Mouse (Mus musculus) B cell, adult 62 days (primary cell): ENCODE measurements around the gene Cd9. TPM values are rescaled to one million over a fixed set of nuclear protein-coding genes. Genes with fewer than 3 reads are reported as not detected.

Experiments
- total RNA-seq: library from RNA; stranded (reverse); gene quantifications from 4 replicates; pipeline ENCODE4 v1.2.4, GENCODE M21; 2023

Cd9 gene
- total RNA-seq: 17.4 to 25.6 TPM (median 22.9 TPM) in 4 replicates

DNA sequence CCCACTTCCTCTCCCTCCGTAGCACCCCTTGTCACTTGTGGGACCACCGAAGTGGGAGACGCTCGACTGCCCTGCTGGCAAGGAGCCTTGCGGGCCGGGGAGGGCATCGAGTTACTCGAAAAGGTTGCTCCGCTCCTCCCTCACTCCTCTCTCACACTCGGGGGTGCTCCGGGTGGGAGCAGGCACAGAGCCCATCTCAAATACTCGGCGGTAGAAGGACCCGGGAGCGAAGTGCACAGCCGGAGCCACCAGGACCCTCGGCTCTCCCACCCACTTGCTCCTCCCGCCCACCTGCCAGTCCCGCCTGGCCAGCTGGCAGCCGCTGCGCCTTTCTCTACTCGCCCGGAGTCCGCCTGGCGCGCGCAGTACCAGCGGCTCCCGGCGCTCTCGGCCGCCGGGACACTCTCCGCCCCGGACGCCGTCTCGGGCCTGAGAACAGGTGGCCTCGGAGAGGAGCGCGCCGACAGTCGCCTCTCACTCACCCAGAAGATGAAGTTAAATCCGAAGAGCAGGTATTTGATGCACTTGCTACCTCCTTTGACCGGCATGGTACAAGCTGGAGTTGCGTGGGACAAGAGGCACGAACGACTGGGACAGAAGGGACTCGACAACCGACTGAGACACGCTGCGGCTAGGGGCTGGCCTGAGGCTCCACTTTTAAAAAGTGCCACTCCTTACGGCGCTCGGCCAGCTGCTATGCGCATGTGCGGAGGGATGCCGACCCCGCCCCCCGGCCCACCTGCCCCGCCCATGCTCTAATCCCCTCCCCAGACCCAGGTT, at the start of gene Cd9:
Gene Cd9, minus strand, starts transcription at position 700 of the 780 bp plus-strand sequence.

Other genes starting within 250 kb of the Cd9 start
- gene Tuba3a, start 208.7 kb downstream of the Cd9 start, total RNA-seq: not detected in 4 replicates
- 0.54 to 1.5 TPM (median 1.0 TPM) in 3 of 4 replicates, not detected in the other for gene Ltbr, start 180.9 kb downstream of the Cd9 start, total RNA-seq
- not detected in 4 replicates for gene Scnn1a, start 174.1 kb downstream of the Cd9 start, total RNA-seq
- 1.1 to 2.5 TPM (median 1.4 TPM) in 4 replicates for gene Tnfrsf1a, start 145.4 kb downstream of the Cd9 start, total RNA-seq
- gene Plekhg6, start 114.0 kb downstream of the Cd9 start, total RNA-seq: not detected in 4 replicates
- 0.39 to 2.4 TPM (median 1.6 TPM) in 4 replicates for gene Vwf, start 52.0 kb upstream of the Cd9 start, total RNA-seq
- not detected in 4 replicates for gene Ano2, start 195.6 kb upstream of the Cd9 start, total RNA-seq